Mouse (Mus musculus) kidney, adult 2 months (tissue): ENCODE measurements around the gene Cd52.

Source experiments
- CTCF ChIP-seq: fragments of 200-500 bp; conservative IDR thresholded peaks from 2 replicates; pipeline ENCODE4 v1.5.1; 2011; ENCODE audit warnings: low read depth, mild to moderate bottlenecking, control low read depth, low read length, moderate library complexity, mixed read lengths; ENCODE audit not compliant: insufficient read depth, insufficient read length
- POLR2A ChIP-seq: fragments of 200-500 bp; IDR thresholded peaks from one replicate; pipeline ENCODE4 v1.6.1; 2011; ENCODE audit warnings: low read depth, low read length, control low read depth

DNA sequence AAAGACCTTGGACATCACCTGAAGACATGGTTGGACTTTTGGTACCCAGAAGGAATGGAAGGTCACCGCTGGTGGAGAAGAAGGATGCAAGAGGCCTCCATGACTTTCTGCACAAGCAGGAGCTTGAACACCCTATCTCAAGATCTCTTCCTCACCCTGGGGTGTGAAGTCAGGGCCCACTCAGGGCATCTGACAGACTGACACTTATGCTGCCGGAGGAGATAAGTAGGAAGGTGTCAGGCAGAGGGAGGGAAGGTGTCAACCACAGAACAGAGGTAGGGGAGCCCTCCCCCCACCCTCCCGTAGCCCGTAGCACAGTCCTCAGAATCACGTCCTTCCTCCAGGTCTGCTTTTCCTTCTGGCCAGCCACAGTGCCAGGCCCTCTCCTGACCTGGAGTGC lies 47.2 kb downstream of the Cd52 start:
- no peak for TF ChIP-seq CTCF
- no peak for TF ChIP-seq POLR2A
